Mouse (Mus musculus) liver, embryonic 15.5 days (tissue): Measurements from ENCODE around the gene Tctn1. TPM values are rescaled to one million over a fixed set of nuclear protein-coding genes. Genes with fewer than 3 reads are reported as not detected.

Experiments
- ATAC-seq: fragments of 200-750 bp; cut with Nextera tagmentation; 2 replicates; pipeline ENCODE4 v1.8.0; 2017; ENCODE audit warnings: moderate number of reproducible peaks, mild to moderate bottlenecking, moderate library complexity; ENCODE audit not compliant: insufficient read depth
- H3K27ac ChIP-seq: fragments of 300-500 bp; sonication (generic); replicated peaks from 2 replicates; pipeline ENCODE4 v1.5.1; 2015; ENCODE audit warnings: mild to moderate bottlenecking, inconsistent platforms
- H3K27me3 ChIP-seq: fragments of 300-500 bp; sonication (generic); 2 replicates; pipeline ENCODE4 v1.6.1; 2015; ENCODE audit warnings: mild to moderate bottlenecking, inconsistent platforms
- H3K36me3 ChIP-seq: fragments of 300-500 bp; sonication (generic); replicated peaks from 2 replicates; pipeline ENCODE4 v1.6.1; 2015; ENCODE audit warnings: moderate library complexity, mild to moderate bottlenecking, inconsistent platforms
- H3K4me1 ChIP-seq: fragments of 300-500 bp; sonication (generic); replicated peaks from 2 replicates; pipeline ENCODE4 v1.6.1; 2015; ENCODE audit warnings: inconsistent platforms
- H3K4me2 ChIP-seq: fragments of 300-500 bp; sonication (generic); 2 replicates; pipeline ENCODE4 v1.6.1; 2015; ENCODE audit warnings: moderate library complexity, mild to moderate bottlenecking, inconsistent platforms
- H3K4me3 ChIP-seq: fragments of 300-500 bp; sonication (generic); replicated peaks from 2 replicates; pipeline ENCODE4 v1.5.1; 2015; ENCODE audit warnings: mild to moderate bottlenecking, inconsistent platforms
- H3K9ac ChIP-seq: fragments of 300-500 bp; sonication (generic); 2 replicates; pipeline ENCODE4 v1.6.1; 2015; ENCODE audit warnings: moderate library complexity, mild to moderate bottlenecking, inconsistent platforms
- H3K9me3 ChIP-seq: fragments of 300-500 bp; sonication (generic); replicated peaks from 2 replicates; pipeline ENCODE4 v1.6.1; 2016; ENCODE audit warnings: inconsistent platforms
- WGBS: fragments of 180-500 bp; shearing (Covaris S2); methylation state at CpG from one replicate; pipeline ENCODE4 v1.1.7; 2015; ENCODE audit warnings: mixed read lengths; ENCODE audit not compliant: insufficient replicate concordance; 5-methylcytosine and 5-hydroxymethylcytosine counted together
- polyA plus RNA-seq: library from polyadenylated mRNA; unstranded; fragments of >200 nt; fragmentation: Nextera tagmentation; extraction: Ambion mirVana; gene quantifications from 2 replicates; pipeline ENCODE4 v1.2.1, GENCODE M21; 2015

Tctn1 gene
- polyA plus RNA-seq, 1 experiment from 2014 or later: 0.73 TPM

- Histone ChIP-seq H3K4me2 (no peak overlapping the region), H3K27ac (no peak overlapping the region), H3K9ac (no peak overlapping the region), H3K27me3 (peaks cover 10% of the 10 kb centered on the region; the same call in 1 of the 2 replicates), H3K4me3 (no peak overlapping the region), H3K36me3 (no peaks in the 10 kb centered on the region), H3K9me3 (no peaks in the 10 kb centered on the region), H3K4me1 (peaks cover 22% of the 10 kb centered on the region)
- ATAC-seq: no peak
- 23% methylated on average over 14 of the region's 14 CpGs for WGBS
Measured at GRCm38 (mm10) chr5:122233077-122233581, 31.1 kb downstream of the Tctn1 start.

- peaks cover 22% of the 10 kb centered on the region for H3K4me1 ChIP-seq
- peaks cover 10% of the 10 kb centered on the region; the same call in 1 of the 2 replicates for H3K27me3 ChIP-seq
- H3K27ac ChIP-seq: no peak overlapping the region
- no peak overlapping the region for H3K9ac ChIP-seq
- no peak overlapping the region for H3K4me3 ChIP-seq
- no peak for ATAC-seq
- 48% methylated on average over 5 of the region's 5 CpGs for WGBS
- no peaks in the 10 kb centered on the region for H3K9me3 ChIP-seq
- H3K36me3 ChIP-seq: no peaks in the 10 kb centered on the region
- H3K4me2 ChIP-seq: no peak overlapping the region
Measured at GRCm38 (mm10) chr5:122232004-122232403, 32.3 kb downstream of the Tctn1 start.

GRCm38 (mm10) chr5:122231431-122231830 lies 32.8 kb downstream of the Tctn1 start:
- no peak for ATAC-seq
- H3K4me3 ChIP-seq: no peak overlapping the region
- H3K27me3 ChIP-seq: peaks cover 10% of the 10 kb centered on the region; the same call in 1 of the 2 replicates
- no peaks in the 10 kb centered on the region for H3K36me3 ChIP-seq
- no peak overlapping the region for H3K27ac ChIP-seq
- H3K9me3 ChIP-seq: no peaks in the 10 kb centered on the region
- H3K9ac ChIP-seq: no peak overlapping the region
- WGBS: 28% methylated on average over 6 of the region's 6 CpGs
- no peak overlapping the region for H3K4me2 ChIP-seq
- H3K4me1 ChIP-seq: peaks cover 22% of the 10 kb centered on the region

- ATAC-seq: no peak
- H3K36me3 ChIP-seq: no peaks in the 10 kb centered on the region
- H3K4me2 ChIP-seq: no peak overlapping the region
- peaks cover 10% of the 10 kb centered on the region; the same call in 1 of the 2 replicates for H3K27me3 ChIP-seq
- H3K9ac ChIP-seq: no peak overlapping the region
- no peaks in the 10 kb centered on the region for H3K9me3 ChIP-seq
- H3K4me1 ChIP-seq: peaks cover 22% of the 10 kb centered on the region
- no peak overlapping the region for H3K4me3 ChIP-seq
- H3K27ac ChIP-seq: no peak overlapping the region
- 74% methylated on average over 4 of the region's 4 CpGs for WGBS
Measured at GRCm38 (mm10) chr5:122230816-122231215, 33.4 kb downstream of the Tctn1 start.

GRCm38 (mm10) chr5:122228772-122229171 lies 35.5 kb downstream of the Tctn1 start:
- H3K4me3 ChIP-seq: no peak overlapping the region
- 42% methylated on average over 4 of the region's 4 CpGs for WGBS

GRCm38 (mm10) chr5:122228271-122228765 lies 35.9 kb downstream of the Tctn1 start:
- Histone ChIP-seq H3K9me3 (no peaks in the 10 kb centered on the region), H3K27ac (no peak overlapping the region), H3K4me1 (peaks cover 6% of the 10 kb centered on the region; the same call in 1 of the 2 replicates), H3K9ac (no peak overlapping the region), H3K4me3 (no peak overlapping the region), H3K27me3 (no peaks in the 10 kb centered on the region), H3K36me3 (no peaks in the 10 kb centered on the region), H3K4me2 (no peak overlapping the region)
- ATAC-seq: no peak
- 50% methylated on average over 3 of the region's 3 CpGs for WGBS

More at GRCm38 (mm10) chr5:122228772-122229171, 35.5 kb downstream of the Tctn1 start:
- no peak for ATAC-seq
- Histone ChIP-seq H3K9ac (no peak overlapping the region), H3K27ac (no peak overlapping the region), H3K9me3 (no peaks in the 10 kb centered on the region), H3K27me3 (no peaks in the 10 kb centered on the region), H3K4me1 (peaks cover 10% of the 10 kb centered on the region), H3K4me2 (no peak overlapping the region), H3K36me3 (no peaks in the 10 kb centered on the region)

- WGBS: 82% methylated on average over 2 of the region's 2 CpGs
- Histone ChIP-seq H3K4me3 (no peak overlapping the region), H3K9me3 (no peaks in the 10 kb centered on the region), H3K27me3 (no peaks in the 10 kb centered on the region), H3K4me1 (peaks cover 13% of the 10 kb centered on the region), H3K27ac (no peak overlapping the region), H3K9ac (no peak overlapping the region), H3K36me3 (no peaks in the 10 kb centered on the region), H3K4me2 (no peak overlapping the region)
- ATAC-seq: no peak
Measured at GRCm38 (mm10) chr5:122224291-122224690, 40.0 kb downstream of the Tctn1 start.

- Histone ChIP-seq H3K4me3 (no peak overlapping the region), H3K9ac (no peak overlapping the region), H3K36me3 (no peaks in the 10 kb centered on the region), H3K4me1 (peaks cover 19% of the 10 kb centered on the region), H3K9me3 (no peaks in the 10 kb centered on the region), H3K27ac (no peak overlapping the region), H3K27me3 (no peaks in the 10 kb centered on the region), H3K4me2 (no peak overlapping the region)
- 70% methylated on average over 4 of the region's 4 CpGs for WGBS
- no peak for ATAC-seq
Measured at GRCm38 (mm10) chr5:122221085-122221484, 43.2 kb downstream of the Tctn1 start.

GRCm38 (mm10) chr5:122219655-122220629 lies 44.3 kb downstream of the Tctn1 start:
- H3K9me3 ChIP-seq: no peaks in the 10 kb centered on the region
- no peak overlapping the region for H3K4me2 ChIP-seq
- no peaks in the 10 kb centered on the region for H3K27me3 ChIP-seq
- no peak overlapping the region for H3K27ac ChIP-seq
- H3K36me3 ChIP-seq: no peaks in the 10 kb centered on the region
- peaks cover 19% of the 10 kb centered on the region for H3K4me1 ChIP-seq
- H3K4me3 ChIP-seq: no peak overlapping the region
- H3K9ac ChIP-seq: no peak overlapping the region
- ATAC-seq: peak; percentile 40
- 29% methylated on average over 18 of the region's 18 CpGs for WGBS

- H3K36me3 ChIP-seq: no peaks in the 10 kb centered on the region
- no peak overlapping the region for H3K27ac ChIP-seq
- H3K4me1 ChIP-seq: peaks cover 19% of the 10 kb centered on the region
- 25% methylated on average over 7 of the region's 7 CpGs for WGBS
- H3K9ac ChIP-seq: no peak overlapping the region
- no peak overlapping the region for H3K4me2 ChIP-seq
- no peaks in the 10 kb centered on the region for H3K9me3 ChIP-seq
- H3K4me3 ChIP-seq: no peak overlapping the region
- H3K27me3 ChIP-seq: no peaks in the 10 kb centered on the region
- ATAC-seq: no peak
Measured at GRCm38 (mm10) chr5:122218928-122219327, 45.3 kb downstream of the Tctn1 start.
